Mouse (Mus musculus) liver, adult 2 months (tissue): Measurements from ENCODE around the gene Utp14a.

Experiments
- CTCF ChIP-seq: fragments of 200-500 bp; IDR thresholded peaks from 2 replicates; pipeline ENCODE4 v1.5.1; 2011; ENCODE audit warnings: low read depth, low read length, control low read depth
- POLR2A ChIP-seq: fragments of 200-500 bp; IDR thresholded peaks from 2 replicates; pipeline ENCODE4 v1.6.1; 2011; ENCODE audit warnings: low read length, control low read depth; ENCODE audit not compliant: insufficient read depth; ENCODE audit errors: extremely low read depth

GRCm38 (mm10) chrX:48285006-48285650 is 28.5 kb downstream of the Utp14a start:
- no peak for TF ChIP-seq POLR2A
- TF ChIP-seq CTCF, result no peak
